Mouse (Mus musculus) liver, adult 2 months (tissue): Measurements from ENCODE around the gene Upk3bl.

Experiments used
- CTCF ChIP-seq: fragments of 200-500 bp; IDR thresholded peaks from 2 replicates; pipeline ENCODE4 v1.5.1; 2011; ENCODE audit warnings: low read depth, low read length, control low read depth
- POLR2A ChIP-seq: fragments of 200-500 bp; IDR thresholded peaks from 2 replicates; pipeline ENCODE4 v1.6.1; 2011; ENCODE audit warnings: low read length, control low read depth; ENCODE audit not compliant: insufficient read depth; ENCODE audit errors: extremely low read depth

DNA sequence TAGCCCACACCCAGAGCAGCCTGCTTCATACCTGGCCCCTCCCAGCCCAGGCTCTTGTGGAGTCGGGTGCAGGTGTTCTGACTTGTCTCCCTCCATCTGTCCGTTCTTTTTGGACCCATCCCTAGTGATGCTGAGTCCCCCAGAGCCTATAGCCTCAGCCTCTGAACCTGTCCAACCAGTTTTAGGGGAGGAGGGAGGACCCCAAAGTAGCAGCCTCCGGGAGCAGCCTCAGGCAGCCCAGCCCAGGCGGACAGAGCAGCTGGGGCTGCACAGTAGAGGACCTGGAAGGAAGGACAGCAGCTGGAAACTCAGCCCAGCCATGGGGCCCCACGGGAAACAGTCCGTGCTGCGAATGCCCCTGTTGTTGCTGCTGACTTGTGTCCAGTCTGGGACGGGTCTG lies 2.8 kb downstream of the Upk3bl start:
- TF ChIP-seq CTCF (no peak), POLR2A (no peak)
